Mouse (Mus musculus): ENCODE measurements around the gene Nfkbia. TPM values are rescaled to one million over a fixed set of nuclear protein-coding genes. Genes with fewer than 3 reads are reported as not detected.

Gene Nfkbia
- polyA plus RNA-seq, 1 experiment from 2014 or later: 60.2 TPM

DNA sequence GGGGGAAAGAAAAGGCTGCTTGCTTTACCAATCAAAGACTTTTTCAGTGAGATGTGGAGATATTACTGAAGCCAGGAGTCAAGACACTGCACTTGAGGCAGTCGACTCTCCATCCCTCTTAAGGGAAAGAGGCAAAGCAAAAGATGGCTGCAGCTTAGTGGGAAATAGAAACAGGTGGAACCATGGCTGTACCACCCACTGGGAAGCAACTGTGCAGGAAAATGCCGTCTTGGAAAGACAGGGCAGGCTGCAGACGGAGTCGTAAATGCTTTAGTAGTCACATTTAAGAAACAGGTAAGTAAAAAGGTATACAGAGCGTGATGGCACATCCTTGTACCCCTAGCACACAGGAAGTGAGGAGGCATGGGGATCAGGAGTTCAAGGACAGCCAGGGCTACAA lies 29.4 kb downstream of the Nfkbia start:
- peak overlapping the region; percentile 14; the same call in 1 of the 2 replicates for H3K27ac ChIP-seq (replicated peaks)
- no peak overlapping the region for H3K4me3 ChIP-seq (replicated peaks)
- H3K4me2 ChIP-seq: no peak overlapping the region
- H3K4me1 ChIP-seq: peaks cover 41% of the 10 kb centered on the region
- H3K36me3 ChIP-seq: no peaks in the 10 kb centered on the region
- H3K27me3 ChIP-seq (replicated peaks): no peaks in the 10 kb centered on the region
- ATAC-seq (ENCODE audit: low FRiP score): no peak
- no peaks in the 10 kb centered on the region for H3K9me3 ChIP-seq (replicated peaks)
- H3K9ac ChIP-seq (replicated peaks): no peak overlapping the region
- WGBS: 65% methylated on average over 5 of the region's 5 CpGs

DNA sequence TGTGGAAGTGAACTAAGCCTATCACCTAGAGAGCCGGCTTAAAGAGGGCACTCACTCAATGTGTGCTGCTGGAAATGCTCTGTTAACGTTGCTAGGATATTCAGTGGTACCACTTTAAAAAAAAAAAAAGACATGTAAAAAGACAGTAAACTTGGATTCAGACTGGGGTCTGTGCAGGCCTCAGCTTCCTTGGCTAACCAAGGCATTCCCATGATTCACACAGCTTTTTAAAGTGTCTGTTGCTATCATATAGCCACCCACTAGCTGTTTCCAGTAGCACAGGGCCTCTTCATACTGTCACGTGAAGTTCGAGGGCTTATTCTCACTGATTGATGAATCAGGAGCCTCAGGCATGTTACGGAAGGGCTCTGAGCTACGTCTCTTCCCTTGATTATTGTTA lies 30.0 kb downstream of the Nfkbia start:
- Histone ChIP-seq H3K4me1 (peaks cover 41% of the 10 kb centered on the region), H3K9ac (replicated peaks) (no peak overlapping the region), H3K36me3 (no peaks in the 10 kb centered on the region), H3K27me3 (replicated peaks) (no peaks in the 10 kb centered on the region), H3K4me3 (replicated peaks) (no peak overlapping the region), H3K4me2 (no peak overlapping the region), H3K9me3 (replicated peaks) (no peaks in the 10 kb centered on the region), H3K27ac (replicated peaks) (no peak overlapping the region)
- WGBS: 72% methylated on average over 6 of the region's 6 CpGs
- ATAC-seq (ENCODE audit: low FRiP score): no peak

DNA sequence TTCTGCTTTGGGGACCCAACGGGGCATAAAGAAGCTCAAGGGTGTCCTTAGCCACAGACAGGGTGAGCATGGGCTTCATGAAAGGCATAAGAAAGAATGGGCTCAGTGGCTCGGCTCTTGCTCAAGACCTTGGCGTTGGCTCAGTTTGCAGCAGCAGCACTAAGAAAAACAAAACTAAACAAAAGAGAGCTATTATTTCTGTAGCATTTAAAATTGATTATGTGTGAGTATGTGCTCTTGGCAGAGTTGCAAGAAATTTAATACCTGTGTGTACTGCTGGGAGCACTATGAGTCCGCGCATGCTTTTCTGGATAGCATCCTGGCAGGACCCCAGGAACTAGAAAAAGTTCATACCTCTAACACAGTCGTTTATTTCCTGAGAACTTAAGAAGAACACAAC lies 30.7 kb downstream of the Nfkbia start:
- no peak for ATAC-seq (ENCODE audit: low FRiP score)
- Histone ChIP-seq H3K4me1 (peaks cover 40% of the 10 kb centered on the region), H3K9ac (replicated peaks) (no peak overlapping the region), H3K4me2 (no peak overlapping the region), H3K27ac (replicated peaks) (0 out of 2 replicates have a peak overlapping the region, but pooled peaks have one; percentile 13), H3K9me3 (replicated peaks) (no peaks in the 10 kb centered on the region), H3K27me3 (replicated peaks) (no peaks in the 10 kb centered on the region), H3K36me3 (no peaks in the 10 kb centered on the region), H3K4me3 (replicated peaks) (no peak overlapping the region)
- WGBS: 68% methylated on average over 6 of the region's 6 CpGs

DNA sequence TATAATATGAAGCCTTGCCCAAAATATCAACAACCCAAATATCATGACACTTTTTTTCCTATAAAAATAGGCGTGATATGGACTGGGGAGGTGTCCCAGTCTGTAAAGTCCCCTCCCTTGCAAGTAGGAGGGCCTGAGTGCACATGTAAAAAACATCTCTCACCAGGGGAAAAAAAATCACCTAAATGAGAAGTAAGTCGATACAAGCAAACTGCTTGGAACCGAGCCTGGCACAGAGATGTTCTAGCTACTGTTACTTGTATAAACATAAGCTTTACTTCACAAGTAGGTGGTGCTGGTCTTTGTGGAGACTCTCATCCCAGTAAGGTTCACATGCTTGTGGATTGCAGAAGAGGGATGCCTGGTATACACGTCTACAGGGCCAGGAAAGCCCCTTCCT lies 31.5 kb downstream of the Nfkbia start:
- Histone ChIP-seq H3K9me3 (replicated peaks) (no peaks in the 10 kb centered on the region), H3K9ac (replicated peaks) (no peak overlapping the region), H3K4me3 (replicated peaks) (no peak overlapping the region), H3K36me3 (no peaks in the 10 kb centered on the region), H3K27me3 (replicated peaks) (no peaks in the 10 kb centered on the region), H3K4me2 (no peak overlapping the region), H3K27ac (replicated peaks) (no peak overlapping the region), H3K4me1 (peaks cover 31% of the 10 kb centered on the region)
- WGBS: 73% methylated on average over 4 of the region's 4 CpGs
- no peak for ATAC-seq (ENCODE audit: low FRiP score)

DNA sequence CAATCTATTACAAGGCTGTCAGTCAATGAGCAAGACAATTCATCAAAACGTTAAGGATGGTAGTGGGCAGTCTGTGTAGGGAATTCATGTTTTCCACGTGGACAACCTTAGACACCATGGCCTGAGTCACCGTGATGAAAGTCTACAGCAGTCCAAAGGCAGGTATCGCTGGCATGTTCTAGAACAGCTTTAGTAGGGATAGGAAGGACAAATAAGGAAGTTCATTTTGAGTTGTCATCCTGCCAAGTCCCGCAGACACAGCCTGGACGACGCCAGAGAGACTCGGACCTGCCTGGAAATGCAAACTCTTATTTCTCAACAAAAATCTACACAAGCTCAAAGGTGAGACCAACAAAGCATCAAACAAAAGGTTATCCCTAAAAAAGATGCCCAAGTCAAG lies 32.7 kb downstream of the Nfkbia start:
- 82% methylated on average over 8 of the region's 8 CpGs for WGBS

DNA sequence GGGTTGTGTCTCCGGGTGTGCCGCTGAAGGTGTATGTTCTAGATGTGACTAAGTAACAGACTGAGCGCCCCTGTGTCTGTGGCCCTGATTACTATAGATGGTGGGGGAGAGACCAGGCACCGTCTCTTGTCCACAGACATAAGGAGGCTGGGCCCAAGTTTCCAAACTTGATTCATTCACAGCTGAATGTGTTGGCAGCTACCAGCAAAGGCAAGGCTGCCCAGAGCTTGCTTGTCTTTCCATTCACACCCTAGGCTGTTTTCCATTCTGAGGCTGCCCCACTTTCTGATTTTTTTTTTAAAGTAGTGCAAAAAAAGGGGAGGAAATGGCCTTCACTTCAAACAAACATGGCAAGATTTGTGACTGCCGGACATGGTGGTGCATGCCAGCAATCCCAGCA lies 35.6 kb downstream of the Nfkbia start:
- Histone ChIP-seq H3K9ac (replicated peaks) (no peak overlapping the region), H3K4me3 (replicated peaks) (no peak overlapping the region), H3K27ac (replicated peaks) (no peak overlapping the region), H3K9me3 (replicated peaks) (no peaks in the 10 kb centered on the region), H3K36me3 (no peaks in the 10 kb centered on the region), H3K4me1 (peaks cover 6% of the 10 kb centered on the region), H3K27me3 (replicated peaks) (no peaks in the 10 kb centered on the region), H3K4me2 (no peak overlapping the region)
- WGBS: 83% methylated on average over 5 of the region's 5 CpGs
- no peak for ATAC-seq (ENCODE audit: low FRiP score)

More for the DNA sequence above, 32.7 kb downstream of the Nfkbia start:
- Histone ChIP-seq H3K27me3 (replicated peaks) (no peaks in the 10 kb centered on the region), H3K4me2 (no peak overlapping the region), H3K27ac (replicated peaks) (no peak overlapping the region), H3K4me1 (peaks cover 21% of the 10 kb centered on the region), H3K9me3 (replicated peaks) (no peaks in the 10 kb centered on the region), H3K36me3 (no peaks in the 10 kb centered on the region), H3K9ac (replicated peaks) (no peak overlapping the region), H3K4me3 (replicated peaks) (no peak overlapping the region)
- no peak for ATAC-seq (ENCODE audit: low FRiP score)

DNA sequence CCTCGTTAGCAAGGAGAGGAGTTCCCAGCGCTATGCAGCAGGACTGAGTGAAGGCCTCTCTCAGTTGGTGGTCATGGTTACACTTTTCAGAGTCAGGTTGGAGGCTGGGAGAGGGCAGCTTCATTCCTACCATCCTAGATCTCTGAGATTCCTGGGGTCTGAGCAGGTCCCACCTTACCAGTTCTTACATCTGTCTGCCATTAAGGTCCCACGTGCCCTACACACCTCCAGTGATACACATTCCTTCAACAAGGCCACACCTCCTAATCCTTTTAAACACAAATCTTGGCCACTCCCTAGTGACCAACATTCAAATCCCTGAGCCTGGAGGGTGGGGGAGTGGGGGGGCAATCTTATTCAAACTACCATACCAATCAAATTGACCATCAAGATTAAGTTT lies 36.3 kb downstream of the Nfkbia start:
- Histone ChIP-seq H3K4me1 (peaks cover 2% of the 10 kb centered on the region; the same call in 1 of the 2 replicates), H3K9ac (replicated peaks) (no peak overlapping the region), H3K27ac (replicated peaks) (no peak overlapping the region), H3K4me3 (replicated peaks) (no peak overlapping the region), H3K27me3 (replicated peaks) (no peaks in the 10 kb centered on the region), H3K36me3 (no peaks in the 10 kb centered on the region), H3K9me3 (replicated peaks) (no peaks in the 10 kb centered on the region), H3K4me2 (no peak overlapping the region)
- WGBS: 75% methylated on average over 3 of the region's 3 CpGs
- no peak for ATAC-seq (ENCODE audit: low FRiP score)

DNA sequence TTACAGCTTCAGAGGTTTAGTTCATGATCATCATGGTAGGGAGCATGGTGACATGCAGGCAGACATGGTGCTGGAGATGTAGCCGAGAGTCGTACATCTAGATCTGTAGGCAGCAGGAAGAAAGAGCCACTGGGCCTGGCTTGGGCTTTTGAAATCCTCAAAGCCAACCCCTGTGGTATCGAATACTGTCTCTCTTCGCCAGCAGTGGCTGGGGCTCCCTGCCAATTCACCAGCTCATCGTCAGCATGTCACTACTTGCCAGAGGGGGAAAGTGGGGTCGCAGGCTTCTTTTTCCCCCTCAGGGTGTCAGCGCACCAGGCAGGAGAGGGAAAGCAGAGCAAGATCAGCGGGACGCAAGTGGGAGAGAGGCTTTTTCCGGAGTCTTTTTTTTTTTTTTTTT lies 37.2 kb downstream of the Nfkbia start:
- H3K9me3 ChIP-seq (replicated peaks): no peaks in the 10 kb centered on the region
- no peaks in the 10 kb centered on the region for H3K27me3 ChIP-seq (replicated peaks)
- H3K4me2 ChIP-seq: no peak overlapping the region
- H3K4me3 ChIP-seq (replicated peaks): no peak overlapping the region
- H3K36me3 ChIP-seq: no peaks in the 10 kb centered on the region
- 0 out of 2 replicates have a peak, but pooled peaks cover 1% of the 10 kb centered on the region for H3K4me1 ChIP-seq
- ATAC-seq (ENCODE audit: low FRiP score): no peak
- H3K27ac ChIP-seq (replicated peaks): no peak overlapping the region
- 71% methylated on average over 9 of the region's 10 CpGs for WGBS
- no peak overlapping the region for H3K9ac ChIP-seq (replicated peaks)

DNA sequence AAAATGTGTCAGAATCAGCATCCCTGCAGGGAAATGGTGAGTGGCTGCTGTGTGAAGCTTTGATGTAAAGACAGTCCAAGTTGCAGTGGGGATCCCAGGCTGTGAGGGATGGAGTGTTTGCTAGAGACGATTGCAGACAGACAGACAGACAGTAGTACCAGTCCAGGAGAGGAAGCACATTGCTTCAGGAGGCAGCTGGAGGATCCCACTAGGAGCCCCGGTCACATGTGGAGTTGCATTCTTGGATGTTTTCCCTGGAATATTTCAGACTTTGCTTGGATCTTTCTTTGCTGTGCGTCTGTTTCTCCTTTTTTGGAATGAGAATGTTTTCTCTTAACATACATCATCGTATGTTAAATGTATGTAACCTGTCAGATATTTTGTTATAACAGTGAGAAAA lies 38.5 kb downstream of the Nfkbia start:
- no peaks in the 10 kb centered on the region for H3K9me3 ChIP-seq (replicated peaks)
- H3K27ac ChIP-seq (replicated peaks): no peak overlapping the region
- no peaks in the 10 kb centered on the region for H3K27me3 ChIP-seq (replicated peaks)
- H3K36me3 ChIP-seq: no peaks in the 10 kb centered on the region
- ATAC-seq (ENCODE audit: low FRiP score): no peak
- H3K4me1 ChIP-seq: 0 out of 2 replicates have a peak, but pooled peaks cover 3% of the 10 kb centered on the region
- H3K4me2 ChIP-seq: no peak overlapping the region
- 79% methylated on average over 4 of the region's 4 CpGs for WGBS
- H3K4me3 ChIP-seq (replicated peaks): no peak overlapping the region
- H3K9ac ChIP-seq (replicated peaks): no peak overlapping the region

DNA sequence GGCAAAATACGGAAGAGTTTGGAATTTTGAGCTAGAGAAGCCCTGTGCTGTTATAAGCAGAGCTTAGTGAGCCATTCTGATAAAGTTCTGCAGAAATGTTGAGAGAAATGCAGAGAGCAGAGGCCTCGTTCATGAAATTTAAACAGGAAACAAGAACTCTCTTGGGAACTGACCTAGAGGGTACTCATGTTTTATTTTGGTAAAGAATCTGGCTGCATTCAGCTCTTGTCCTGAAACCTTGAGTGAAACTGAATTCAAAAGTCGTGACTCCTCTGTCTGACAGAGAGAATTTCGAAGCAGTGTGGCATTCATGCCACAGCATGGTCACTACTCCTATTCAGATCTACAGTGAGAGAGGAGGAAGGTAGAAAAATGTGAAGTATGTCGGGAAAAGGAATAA lies 39.6 kb downstream of the Nfkbia start:
- no peak for ATAC-seq (ENCODE audit: low FRiP score)
- H3K4me3 ChIP-seq (replicated peaks): no peak overlapping the region
- H3K4me2 ChIP-seq: no peak overlapping the region
- no peak overlapping the region for H3K27ac ChIP-seq (replicated peaks)
- no peaks in the 10 kb centered on the region for H3K9me3 ChIP-seq (replicated peaks)
- H3K9ac ChIP-seq (replicated peaks): no peak overlapping the region
- 0 out of 2 replicates have a peak, but pooled peaks cover 3% of the 10 kb centered on the region for H3K4me1 ChIP-seq
- no peaks in the 10 kb centered on the region for H3K36me3 ChIP-seq
- 70% methylated on average over 5 of the region's 5 CpGs for WGBS
- H3K27me3 ChIP-seq (replicated peaks): no peaks in the 10 kb centered on the region

DNA sequence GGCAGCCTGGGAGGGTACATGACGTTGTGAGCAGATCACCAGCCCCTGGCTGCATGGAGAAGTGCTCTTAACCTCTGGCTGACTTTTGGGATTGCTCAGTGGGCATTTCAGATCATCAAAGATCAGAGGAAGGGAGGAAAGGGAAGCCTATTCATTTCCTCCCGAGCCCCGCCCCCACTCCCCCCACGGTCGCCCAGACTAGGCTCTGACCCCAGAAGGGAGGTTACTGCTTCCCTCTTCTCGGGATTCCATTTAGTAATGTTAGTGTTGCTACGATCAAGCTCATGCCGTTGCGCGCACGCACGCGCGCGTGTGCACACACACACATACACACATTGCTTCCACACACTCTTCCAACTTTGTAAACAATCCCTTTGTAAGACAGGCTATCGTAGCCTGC lies 42.0 kb downstream of the Nfkbia start:
- H3K4me2 ChIP-seq: no peak overlapping the region
- H3K4me3 ChIP-seq (replicated peaks): no peak overlapping the region
- no peak overlapping the region for H3K27ac ChIP-seq (replicated peaks)
- no peaks in the 10 kb centered on the region for H3K27me3 ChIP-seq (replicated peaks)
- peaks cover 21% of the 10 kb centered on the region for H3K4me1 ChIP-seq
- no peak overlapping the region for H3K9ac ChIP-seq (replicated peaks)
- H3K9me3 ChIP-seq (replicated peaks): no peaks in the 10 kb centered on the region
- no peak for ATAC-seq (ENCODE audit: low FRiP score)
- no peaks in the 10 kb centered on the region for H3K36me3 ChIP-seq
- 54% methylated on average over 16 of the region's 16 CpGs for WGBS

DNA sequence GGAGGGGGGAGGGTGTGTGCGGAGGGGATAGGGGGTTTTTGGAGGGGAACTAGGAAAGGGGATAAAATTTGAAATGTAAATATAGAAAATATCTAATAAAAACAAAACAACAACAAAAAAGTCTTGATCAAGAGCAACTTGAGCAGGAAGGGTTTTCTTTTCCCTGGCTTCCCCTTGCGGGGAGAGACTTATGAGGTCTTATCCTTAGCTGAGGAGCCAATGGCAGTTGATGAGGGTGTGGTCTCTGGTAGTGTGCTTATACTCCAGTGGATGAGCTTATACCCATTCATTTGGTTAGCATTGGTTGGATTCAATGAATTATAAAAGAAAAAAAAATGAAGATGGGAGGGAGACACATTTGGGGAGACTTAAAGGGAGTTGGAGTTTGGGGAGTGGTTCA lies 43.4 kb downstream of the Nfkbia start:
- H3K4me1 ChIP-seq: peaks cover 21% of the 10 kb centered on the region
- no peak overlapping the region for H3K9ac ChIP-seq (replicated peaks)
- no peak overlapping the region for H3K27ac ChIP-seq (replicated peaks)
- no peaks in the 10 kb centered on the region for H3K27me3 ChIP-seq (replicated peaks)
- no peaks in the 10 kb centered on the region for H3K9me3 ChIP-seq (replicated peaks)
- no peaks in the 10 kb centered on the region for H3K36me3 ChIP-seq
- no peak overlapping the region for H3K4me2 ChIP-seq
- WGBS: 97% methylated on average over 2 of the region's 2 CpGs
- H3K4me3 ChIP-seq (replicated peaks): no peak overlapping the region
- no peak for ATAC-seq (ENCODE audit: low FRiP score)

DNA sequence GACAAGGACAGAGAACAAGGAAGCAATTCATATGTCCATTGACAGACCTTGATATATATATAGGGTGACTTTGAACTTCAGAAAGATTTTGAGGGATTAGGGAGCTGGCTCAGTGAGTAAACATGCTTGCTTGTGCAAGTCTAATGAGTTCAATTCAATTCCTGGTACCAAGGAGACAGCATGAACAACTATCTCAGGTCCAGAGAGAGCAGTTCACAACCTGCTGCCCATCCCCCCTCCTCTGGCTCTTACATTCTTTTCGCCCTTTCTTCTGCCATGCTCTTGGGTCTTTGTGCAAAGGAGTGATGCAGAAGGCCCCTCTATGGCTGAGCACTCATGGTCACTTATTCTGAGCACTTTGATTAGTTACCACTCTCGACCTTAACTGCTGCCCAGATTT lies 44.0 kb downstream of the Nfkbia start:
- H3K4me1 ChIP-seq: peaks cover 21% of the 10 kb centered on the region
- H3K9ac ChIP-seq (replicated peaks): no peak overlapping the region
- no peak for ATAC-seq (ENCODE audit: low FRiP score)
- H3K4me3 ChIP-seq (replicated peaks): no peak overlapping the region
- H3K27me3 ChIP-seq (replicated peaks): no peaks in the 10 kb centered on the region
- H3K36me3 ChIP-seq: no peaks in the 10 kb centered on the region
- no peak overlapping the region for H3K27ac ChIP-seq (replicated peaks)
- no peak overlapping the region for H3K4me2 ChIP-seq
- 62% methylated on average over 2 of the region's 2 CpGs for WGBS
- H3K9me3 ChIP-seq (replicated peaks): no peaks in the 10 kb centered on the region
